Mouse (Mus musculus): ENCODE data around the gene Nmt1.

Gene Nmt1

DNA sequence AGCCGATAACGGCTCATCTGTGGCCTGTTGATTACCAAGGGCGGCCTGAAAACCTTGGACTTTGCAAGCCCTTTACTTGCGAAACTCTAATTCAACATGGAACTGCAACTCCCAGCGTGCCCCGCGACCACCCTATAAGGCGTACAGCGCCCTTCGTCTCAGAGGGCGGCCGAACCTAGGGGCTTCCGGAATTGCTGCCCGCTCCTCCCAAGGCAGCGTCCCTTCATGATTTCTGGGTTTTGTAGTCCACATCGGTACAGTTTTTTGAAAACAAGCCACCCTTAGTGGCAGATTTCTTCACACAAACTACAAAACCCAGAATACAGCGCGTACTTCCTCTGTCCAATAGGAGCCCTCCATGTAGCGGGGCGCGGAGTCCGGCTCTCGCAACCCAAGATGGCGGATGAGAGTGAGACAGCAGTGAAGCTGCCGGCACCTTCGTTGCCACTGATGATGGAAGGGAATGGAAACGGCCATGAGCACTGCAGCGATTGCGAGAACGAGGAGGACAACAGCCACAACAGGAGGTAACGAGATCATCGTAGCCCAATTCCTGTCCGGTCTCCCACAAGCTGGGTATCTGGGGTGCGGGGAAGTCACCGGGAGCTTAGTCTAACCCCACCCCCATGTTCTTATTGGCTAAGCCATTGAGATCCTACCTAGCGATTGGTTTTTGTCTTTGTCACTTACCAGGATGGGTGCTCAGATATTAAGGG, at the start of gene Nmt1, which contains the start of gene Dcakd:
Nmt1 (plus strand) TSS at position 15 of the 716 bp plus-strand sequence.
Dcakd (minus strand) TSS at position 158 of the 716 bp plus-strand sequence.
- DNase-seq, result peak; percentile 92 to 97

DNA sequence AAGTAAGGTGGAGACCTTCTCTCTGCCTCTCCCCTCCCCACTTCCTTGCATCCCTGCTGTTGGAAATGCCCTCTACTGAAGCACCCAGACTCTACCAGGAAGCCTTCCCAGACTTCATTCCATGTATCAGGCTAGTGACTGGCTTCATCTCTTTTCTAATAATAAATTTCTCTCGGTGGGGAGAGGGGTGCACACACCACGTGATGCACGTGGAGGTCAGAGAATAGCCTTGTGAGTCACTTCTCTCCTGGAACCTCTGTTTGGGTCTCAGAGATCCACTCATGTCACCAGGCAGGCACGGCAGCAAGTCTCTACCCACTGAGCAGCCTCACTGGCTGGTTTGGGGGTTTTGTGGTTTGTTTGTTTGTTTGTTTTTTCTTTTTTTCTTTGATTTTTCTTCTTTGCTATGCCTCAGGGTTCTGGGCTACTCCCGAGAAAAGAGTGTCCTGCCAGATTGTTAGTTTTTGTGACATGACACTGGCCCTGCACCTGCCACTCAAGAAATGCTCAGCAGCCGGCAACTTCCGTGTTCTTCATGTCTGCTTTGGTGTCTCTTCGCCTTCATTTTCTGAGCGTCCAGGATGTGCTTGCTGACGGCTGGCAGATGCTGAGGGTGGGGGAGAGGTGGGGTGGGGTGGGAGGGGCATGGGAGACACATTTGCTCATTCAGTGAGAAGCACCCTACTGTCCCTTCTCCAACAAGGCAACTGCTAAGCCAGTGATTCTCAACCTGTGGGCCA, 46.7 kb upstream of the Nmt1 start:
- DNase-seq, result no peak

DNA sequence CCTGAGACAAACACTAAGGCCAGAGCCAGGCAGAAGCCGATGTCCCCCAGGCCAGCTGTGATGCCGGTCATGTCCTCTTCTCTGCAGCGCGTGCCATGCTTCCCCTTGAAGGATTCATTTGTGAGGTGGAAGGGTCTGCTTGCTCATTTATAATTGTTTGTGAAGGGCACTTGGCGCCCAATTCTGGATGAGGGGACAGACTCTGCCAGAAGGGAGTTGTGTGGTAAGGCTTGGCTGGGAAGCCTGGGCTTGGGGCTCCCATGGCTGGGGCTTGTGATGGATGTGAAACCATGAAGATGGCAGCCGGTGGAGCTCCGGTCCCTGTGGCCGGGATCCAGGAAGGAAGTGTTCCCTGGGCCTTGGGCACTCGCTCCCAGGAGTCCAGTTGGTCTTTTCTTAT, 43.9 kb upstream of the Nmt1 start:
- DNase-seq, result no peak

DNA sequence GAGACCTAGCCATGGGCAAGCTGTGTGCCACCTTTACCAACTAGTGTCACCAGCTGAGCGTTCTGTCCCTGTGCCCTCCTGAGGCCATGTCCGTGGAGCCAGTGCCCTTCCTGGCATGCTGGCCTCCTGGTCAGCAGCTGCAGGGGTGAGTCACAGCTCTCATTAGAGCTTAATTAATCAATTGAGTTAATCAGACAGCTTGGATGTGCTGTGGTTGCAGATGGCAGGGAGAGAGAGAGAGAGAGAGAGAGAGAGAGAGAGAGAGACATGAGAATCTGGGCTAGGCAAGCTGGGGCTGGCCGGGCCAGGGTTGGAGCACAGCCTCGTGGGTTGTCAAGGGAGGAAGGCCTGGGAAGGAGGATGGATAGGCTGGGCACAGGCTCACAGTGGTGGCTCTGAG, 43.4 kb upstream of the Nmt1 start:
- DNase-seq, result no peak

DNA sequence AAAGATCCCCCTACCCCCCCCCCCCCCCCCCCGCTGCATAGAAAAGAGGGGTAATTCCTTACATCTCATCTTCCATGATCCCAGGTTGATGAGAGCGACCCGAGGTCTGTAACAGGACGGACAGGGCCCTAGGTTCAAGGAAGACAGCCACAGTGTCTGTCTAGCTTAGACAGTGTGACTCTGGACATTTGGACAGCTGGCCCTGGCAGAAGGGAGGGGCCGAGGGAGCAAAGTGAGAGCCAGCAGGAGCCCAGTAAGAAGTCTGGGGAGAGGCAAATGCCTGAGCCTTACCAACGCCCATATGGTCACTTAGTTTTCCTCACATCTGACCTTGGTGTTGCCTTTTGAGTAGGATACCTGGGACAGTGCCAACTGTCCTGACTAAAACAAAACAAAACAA, 42.8 kb upstream of the Nmt1 start:
- DNase-seq, result peak in 1 of 2 experiments; percentile 35

DNA sequence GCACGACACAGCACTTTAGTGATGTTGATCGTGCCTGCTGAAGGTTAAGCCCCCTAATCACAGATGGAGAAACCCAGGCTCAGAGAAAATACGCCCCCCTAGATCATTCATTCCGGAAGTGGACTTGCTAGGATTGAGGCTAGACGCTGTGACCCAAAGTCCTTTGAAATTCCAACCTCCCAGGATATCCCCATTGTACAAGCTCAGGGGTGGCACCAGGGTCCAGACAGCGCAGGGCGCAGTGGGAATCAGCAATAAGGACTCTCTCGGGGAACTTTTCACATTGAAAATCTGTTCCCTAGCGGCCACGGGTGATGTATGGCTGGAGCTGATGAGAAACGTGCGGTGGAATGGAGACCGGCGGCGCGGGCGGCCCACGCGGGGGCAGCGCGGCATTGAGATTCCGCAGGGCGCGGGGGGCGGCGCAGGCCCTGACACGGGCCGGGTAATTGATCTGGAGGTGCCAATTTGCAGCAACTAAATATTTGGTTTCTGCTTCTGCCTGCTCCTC, 38.3 kb upstream of the Nmt1 start:
- DNase-seq, result no peak

DNA sequence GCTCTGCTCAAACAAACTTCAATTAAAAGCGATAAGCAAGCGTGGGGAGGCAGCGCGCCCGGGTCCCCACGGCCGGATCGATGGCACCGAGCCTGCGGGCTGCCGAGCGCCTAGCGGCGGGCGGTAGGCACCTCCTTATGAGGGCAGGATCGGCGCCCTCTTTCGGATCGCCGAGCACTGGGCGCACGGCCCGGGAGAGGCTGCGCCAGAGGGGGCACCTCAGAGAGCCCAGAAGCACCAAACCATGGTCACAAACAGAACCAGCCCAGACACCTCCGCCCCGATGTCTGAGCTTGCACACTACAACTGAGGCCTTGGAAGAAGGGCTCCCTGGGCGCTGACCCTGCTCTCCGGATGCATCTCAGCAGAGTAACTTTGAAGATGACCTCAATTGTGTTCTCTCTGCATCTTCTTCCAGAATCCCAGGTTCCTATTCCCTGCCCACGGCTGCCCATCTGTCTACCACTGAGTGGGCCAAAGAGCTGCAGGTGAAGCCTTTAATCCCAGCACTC, 37.8 kb upstream of the Nmt1 start:
- peak; percentile 75 to 84 for DNase-seq

DNA sequence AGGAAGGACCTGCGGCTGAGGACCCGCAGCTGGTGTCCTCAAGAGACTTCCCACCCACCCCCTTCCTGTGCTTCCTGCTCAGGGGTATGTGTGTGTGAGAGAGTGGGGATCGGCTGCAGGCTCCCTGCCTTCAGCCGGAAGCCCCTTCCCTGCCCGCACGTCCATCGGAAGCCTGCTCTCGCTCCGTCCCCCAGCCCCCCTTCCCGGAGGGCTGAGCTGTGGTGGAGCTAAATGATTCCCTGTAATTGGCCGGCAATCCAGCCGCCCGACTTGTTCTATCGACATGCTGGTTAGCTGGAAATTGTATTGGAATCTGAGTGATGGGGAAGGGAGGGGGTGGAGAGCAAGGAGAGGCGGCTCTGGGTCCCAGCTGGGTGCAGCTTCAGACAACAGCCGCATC, 36.3 kb upstream of the Nmt1 start:
- DNase-seq, result no peak

DNA sequence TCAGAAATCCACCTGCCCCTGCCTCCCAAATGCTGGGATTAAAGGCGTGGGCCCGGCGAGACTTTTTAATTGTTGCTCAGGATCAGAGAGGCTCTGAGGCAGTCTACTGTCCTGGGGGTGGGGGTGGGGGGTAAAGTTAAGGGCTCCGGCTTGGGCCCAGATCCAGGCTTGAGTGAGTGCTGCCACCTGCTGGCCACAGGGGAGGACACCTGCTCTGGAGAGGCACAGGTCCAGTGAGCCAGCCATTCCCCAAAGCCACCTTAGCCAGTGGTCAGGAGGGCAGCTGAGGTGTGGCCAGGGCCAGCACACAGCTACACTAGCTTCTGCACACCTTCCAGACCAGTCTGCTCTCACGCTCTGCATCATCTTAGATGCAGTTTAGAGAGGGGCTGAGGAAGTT, 35.0 kb upstream of the Nmt1 start:
- peak; percentile 76 to 85 for DNase-seq

DNA sequence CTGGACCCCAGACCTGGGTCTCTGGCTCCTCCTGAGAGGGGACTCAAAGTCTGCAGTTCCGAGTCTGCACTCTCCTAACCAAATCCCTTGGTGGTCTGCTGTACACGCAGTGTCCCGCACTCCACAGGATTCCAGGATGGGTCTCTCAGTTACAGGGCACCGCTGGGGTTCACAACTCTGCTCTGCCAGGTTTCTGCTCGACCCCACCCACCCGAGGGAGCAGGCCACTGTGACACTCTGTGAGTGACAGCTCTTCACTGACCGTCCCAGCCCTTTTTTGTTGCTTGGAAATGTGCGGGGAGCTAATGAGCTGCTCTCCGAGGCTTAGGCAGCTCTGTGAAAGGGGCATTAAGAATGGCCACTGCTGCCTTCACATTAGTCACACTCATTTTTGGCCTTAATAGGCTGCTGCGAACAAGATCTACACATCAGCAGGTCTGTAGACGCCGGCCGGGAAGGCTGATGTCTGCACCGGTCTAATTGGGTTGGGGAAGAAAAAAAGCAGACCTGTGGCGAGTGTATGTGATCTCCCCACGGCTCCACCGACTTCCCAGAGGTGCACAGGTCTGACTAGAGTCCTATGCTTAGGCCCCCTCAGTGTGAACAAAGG, 34.5 kb upstream of the Nmt1 start:
- DNase-seq, result no peak

DNA sequence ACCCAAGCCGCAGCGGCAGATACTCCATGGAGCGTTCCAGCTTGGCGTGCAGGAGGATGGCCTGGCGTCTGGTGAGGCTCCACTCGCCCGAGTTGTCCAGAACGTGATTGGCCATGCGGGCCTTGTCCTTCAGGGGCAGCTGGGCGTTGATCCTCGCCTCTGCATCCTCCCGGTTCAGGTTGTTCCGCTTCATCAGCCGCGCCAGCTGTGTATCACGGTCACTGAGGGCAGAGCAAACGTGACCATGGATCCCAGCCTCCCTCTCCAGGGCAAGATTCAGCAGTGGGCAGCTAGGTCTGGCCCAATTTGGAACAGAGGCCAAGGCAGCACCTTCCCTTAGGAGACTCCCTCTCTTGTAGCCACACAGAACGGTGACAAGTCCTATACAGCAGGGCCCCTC, 33.0 kb upstream of the Nmt1 start:
- no peak for DNase-seq

DNA sequence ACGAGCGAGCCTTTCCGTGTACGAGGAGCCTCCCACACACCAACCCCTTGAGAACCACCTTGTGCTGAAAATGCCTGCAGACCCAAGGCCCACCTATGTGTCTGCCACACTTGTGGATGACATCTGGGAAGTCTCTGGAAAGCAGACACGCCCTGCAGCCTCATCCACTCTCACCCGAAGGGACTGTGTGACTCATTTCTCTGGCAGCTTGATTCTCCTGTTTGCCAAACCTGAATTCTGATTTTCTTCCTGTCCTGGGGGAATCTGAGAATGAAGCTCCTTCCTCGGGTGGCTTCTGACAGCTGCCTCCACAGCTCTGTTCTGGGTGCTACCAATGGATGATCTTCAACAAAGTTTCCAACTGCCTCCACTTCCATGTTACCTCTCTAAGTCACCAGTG, 31.6 kb upstream of the Nmt1 start:
- no peak for DNase-seq

DNA sequence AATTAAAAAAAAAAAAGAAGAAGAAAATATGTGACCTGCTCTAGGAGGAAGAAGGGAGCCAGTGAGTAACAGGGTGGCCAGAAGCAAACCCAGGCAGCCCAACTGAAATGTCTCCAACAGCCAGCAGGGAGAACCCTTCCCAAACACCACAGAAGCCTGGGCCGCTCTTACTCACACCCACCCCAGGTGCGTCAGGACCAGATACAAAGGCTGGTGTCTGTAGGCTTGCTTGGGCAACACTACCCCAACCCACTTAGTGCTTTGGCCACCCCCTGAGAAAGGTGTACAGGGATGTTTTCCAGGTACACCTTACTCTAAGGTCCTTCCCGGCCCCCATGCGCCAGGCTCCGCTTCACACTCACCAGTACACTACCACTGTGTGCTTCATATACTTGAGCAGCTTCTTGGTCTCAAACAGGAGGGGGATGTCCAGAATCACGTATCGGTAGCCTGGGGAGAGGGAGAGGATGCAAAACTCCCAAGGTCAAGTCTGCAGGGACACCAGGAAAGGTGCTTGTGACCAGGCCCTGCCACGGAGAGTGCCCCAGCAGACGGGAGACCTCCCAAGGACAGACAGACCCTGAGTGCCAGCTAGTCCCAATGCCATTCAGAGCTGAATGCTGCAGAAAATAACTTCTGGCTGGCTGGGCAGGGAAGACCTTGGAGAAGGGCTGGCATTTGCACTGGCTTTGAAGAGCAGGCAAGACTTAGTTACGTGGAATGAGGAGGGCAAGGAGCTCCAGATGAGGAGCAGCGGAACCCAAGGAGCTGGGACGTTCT, 30.8 kb upstream of the Nmt1 start:
- no peak for DNase-seq

DNA sequence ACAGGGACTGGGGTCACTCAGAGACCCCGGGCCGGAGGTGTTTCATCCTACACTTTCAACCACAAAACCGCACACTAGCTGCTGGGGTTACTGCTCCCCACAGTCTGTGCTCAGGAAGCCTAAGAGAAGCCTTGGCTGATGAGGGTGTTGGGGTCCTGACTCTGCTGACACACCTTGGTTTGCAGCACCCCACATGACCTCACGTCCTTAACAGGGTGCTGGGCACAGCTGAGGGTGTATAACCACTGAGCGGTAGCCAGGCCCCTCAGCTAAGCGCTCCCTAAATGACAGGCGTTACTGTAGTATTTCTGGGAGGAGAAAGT, 29.8 kb upstream of the Nmt1 start:
- DNase-seq, result no peak

DNA sequence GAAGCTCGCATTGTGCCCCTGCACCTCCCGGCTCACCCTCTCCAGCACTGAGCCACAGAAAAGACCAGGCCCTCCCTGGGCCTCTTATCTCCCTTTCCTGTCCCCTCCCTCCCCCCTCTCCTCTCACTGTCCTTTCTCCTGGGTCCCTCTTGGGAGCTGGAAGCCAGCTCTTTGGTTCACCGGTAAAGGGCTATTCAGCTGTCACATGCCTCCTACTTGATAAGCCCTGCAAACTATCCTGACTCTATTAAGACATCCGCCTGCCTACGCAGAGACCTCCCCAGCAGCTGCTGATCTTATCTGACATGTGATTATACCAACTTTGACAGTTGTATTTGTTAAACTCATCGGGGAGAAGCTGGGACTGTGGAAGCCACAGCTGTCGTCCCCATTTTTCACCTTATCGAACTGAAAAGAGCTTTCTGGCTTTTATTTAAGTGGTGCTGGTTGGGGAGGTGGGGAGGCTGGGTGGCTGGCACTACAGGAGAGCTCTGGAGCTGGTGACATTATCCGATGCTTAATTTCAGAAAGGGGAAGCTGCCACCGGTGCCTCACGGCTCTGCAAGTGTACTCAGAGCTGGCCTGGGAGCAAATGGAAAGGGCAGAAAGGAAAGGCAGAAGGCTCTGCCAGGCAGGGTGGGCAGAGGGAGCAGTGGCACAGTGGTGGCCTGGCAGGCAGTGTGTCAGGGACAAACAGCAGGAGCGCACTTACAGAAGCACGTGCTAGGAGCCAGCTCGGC, 29.2 kb upstream of the Nmt1 start:
- DNase-seq, result no peak

DNA sequence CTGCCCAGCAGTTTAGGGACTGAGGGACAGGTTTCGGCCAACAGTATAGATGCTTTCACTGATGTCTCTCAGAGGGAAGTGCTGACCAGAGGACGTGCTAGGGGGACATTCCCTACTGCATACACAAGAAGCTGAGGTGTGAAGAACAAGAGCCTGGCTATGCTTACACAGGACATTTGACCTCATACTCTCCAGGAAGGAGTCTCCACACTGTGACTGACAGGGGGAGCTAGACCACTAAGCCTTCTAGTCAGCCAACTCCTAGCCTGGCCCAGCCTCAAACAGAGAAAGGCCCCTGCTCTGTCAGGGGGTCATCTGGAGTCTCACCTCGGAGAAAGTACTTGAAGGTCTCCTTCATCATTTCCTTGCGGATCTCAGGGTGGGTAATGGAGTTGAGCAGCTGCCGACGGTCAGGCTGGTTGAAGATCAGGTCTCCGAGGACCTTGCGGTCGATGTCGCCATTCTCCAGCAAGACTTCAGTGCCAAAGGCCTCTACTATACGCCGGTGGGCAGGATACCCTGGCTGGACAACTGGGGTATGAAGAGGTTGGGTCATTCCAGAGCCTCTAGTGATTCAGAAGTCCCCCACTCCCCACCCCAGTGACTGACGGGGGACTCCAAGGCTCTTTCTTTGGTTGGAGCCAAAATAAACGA, 28.5 kb upstream of the Nmt1 start:
- no peak for DNase-seq

DNA sequence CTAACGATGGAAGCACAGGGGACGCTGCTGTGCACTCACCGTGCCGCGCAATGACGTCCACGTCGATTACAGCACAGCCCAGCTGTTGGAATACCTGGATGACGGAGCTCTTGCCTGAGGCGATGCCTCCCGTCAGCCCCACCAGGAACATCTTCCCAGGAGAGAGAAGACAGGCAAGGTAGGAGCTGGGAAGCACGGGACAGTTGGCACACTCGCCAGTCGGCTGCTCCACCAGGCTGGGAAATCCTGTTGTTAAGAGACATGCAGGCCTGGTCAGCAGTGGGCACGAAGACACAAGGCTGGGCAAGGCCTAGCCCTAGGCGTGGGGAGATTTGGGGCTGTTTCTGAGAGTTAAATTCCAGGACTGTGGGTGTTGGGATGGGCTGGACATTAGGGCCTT, 27.9 kb upstream of the Nmt1 start:
- no peak for DNase-seq

DNA sequence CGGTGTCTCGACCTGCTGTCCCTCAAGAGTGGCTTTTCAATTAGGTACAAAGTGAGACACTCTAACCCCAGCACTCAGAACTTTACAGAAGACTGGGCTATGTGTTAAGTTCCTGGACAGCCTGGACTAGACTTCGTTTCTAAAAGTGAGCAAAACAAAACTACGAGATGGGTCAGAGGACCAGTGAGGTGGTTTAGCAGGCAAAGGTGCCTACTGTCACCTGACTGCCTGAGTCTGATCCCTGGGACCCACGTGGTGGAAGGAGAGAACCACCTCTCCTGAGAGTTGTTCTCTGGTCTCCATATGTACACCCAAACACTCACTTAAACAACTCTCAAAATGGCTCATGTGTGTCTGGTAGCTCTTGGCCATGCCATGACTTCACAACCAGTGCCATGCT, 26.9 kb upstream of the Nmt1 start:
- DNase-seq, result no peak

DNA sequence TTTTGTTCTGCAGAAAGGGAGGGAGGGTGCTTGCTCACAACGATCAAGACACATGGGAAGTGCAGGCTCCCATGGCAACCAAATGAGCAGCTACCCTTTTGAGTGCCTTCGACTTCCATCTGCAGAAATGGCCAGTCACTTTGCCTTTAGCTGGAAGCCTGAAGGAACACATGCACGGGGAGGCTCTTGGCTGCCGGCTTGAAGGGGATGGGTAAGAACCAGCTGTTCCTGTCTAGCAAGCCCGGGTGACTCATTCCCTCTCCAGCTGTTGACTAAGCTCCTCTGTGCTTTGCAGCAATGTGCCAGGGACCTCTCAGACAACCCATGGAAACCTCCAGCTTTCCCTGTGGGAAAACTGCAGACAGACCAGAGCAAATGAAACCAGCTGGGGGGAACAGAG, 24.8 kb upstream of the Nmt1 start:
- no peak for DNase-seq

DNA sequence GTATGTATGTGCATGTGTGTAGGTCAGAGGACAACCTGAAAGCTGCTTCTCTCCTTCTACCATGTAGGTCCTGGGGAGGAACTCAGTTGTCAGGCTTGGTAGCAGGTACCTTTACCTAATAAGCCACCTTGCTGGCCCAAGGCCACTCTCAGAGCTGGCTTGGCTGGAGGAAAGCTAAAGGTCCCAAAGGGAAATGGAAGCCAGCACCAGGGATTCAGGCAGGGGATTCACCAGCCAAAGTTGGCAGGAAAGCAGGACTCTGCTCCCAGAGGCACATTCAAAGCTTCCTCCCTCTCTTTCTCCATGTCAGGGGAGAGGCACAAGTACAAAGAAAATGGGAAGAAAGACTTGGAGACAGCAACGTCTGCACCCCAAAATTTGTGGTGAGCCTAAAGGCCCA, 23.1 kb upstream of the Nmt1 start:
- DNase-seq, result no peak

DNA sequence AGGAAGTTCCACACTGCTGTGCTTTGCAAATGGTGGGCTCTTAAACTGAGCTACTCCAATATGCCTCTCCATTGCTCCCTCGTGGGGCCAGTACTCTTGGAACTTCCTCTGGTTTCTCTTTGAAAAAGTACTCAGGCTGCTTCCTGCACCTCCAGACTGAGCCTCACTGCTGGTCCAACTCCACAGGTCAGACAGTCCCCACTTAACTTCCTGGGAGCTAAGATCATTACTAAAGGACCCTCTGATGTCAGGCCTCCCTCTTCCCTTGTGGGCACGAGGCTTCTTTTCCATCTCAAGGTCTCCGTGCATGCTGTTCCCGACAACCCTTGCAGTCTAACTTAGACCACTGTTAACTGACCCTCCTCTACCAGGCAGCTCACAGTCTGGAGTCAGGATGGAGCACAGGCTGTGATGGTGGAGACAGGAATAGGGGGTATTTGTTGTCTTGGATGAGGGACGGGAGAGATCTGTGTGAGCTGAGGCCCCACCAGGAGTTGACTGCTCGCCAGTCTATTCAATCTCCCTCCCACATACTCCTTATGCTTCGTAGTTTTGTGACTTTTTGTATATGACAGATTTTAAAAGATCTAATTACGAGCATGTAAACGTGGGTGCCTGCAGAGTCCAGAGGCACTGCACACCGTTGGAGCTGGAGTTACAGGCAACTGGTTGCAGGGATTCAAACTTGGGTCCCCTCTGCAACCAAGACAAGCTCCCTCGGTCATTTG, 22.6 kb upstream of the Nmt1 start:
- no peak for DNase-seq
